Mouse (Mus musculus) fat pad, adult 2 months (tissue): ENCODE results near the gene BC005561.
A peak's percentile ranks its signal among the peaks of the same experiment; 100 is the strongest.

Source experiments
- DNase-seq: peaks from one replicate; pipeline ENCODE4 v3.0.0-alpha.2; 2011; ENCODE audit warnings: low read depth, low spot score; ENCODE audit errors: extremely low read depth

The BC005561 gene

GRCm38 (mm10) chr5:104571282-104571921 is 63.2 kb downstream of the BC005561 start:
- DNase-seq: peak; percentile 26
